Mouse (Mus musculus): ENCODE measurements around the gene Car5a. TPM values are rescaled to one million over a fixed set of nuclear protein-coding genes. Genes with fewer than 3 reads are reported as not detected.

The Car5a gene
- total RNA-seq, 1 experiment from 2014 or later, result not detected

GRCm38 (mm10) chr8:121958395-121958794, 13.7 kb upstream of the Car5a start:
- no peak for ATAC-seq (replicated peaks; ENCODE audit: low read depth, poor library complexity, severe bottlenecking)

GRCm38 (mm10) chr8:121955825-121956500, 11.3 kb upstream of the Car5a start:
- ATAC-seq (replicated peaks; ENCODE audit: low read depth, poor library complexity, severe bottlenecking), result peak; percentile 84

- no peak for ATAC-seq (replicated peaks; ENCODE audit: low read depth, poor library complexity, severe bottlenecking)
These were observed 10.4 kb upstream of the Car5a start for GRCm38 (mm10) chr8:121954981-121955555.

- ATAC-seq (replicated peaks; ENCODE audit: low read depth, poor library complexity, severe bottlenecking), result no peak
These were observed 9.3 kb upstream of the Car5a start for GRCm38 (mm10) chr8:121953821-121954545.

- ATAC-seq (replicated peaks; ENCODE audit: low read depth, poor library complexity, severe bottlenecking), result no peak
These were observed 8.1 kb upstream of the Car5a start for GRCm38 (mm10) chr8:121952800-121953199.

- ATAC-seq (replicated peaks; ENCODE audit: low read depth, poor library complexity, severe bottlenecking), result no peak
These were observed 7.4 kb upstream of the Car5a start for GRCm38 (mm10) chr8:121952122-121952521.

- ATAC-seq (replicated peaks; ENCODE audit: low read depth, poor library complexity, severe bottlenecking), result no peak
These were observed 6.9 kb upstream of the Car5a start for GRCm38 (mm10) chr8:121951656-121952009.

GRCm38 (mm10) chr8:121950749-121951655, 6.3 kb upstream of the Car5a start:
- no peak for ATAC-seq (replicated peaks; ENCODE audit: low read depth, poor library complexity, severe bottlenecking)

GRCm38 (mm10) chr8:121949941-121950748, 5.4 kb upstream of the Car5a start:
- peak; percentile 75 for ATAC-seq (replicated peaks; ENCODE audit: low read depth, poor library complexity, severe bottlenecking)

GRCm38 (mm10) chr8:121949222-121949800, 4.6 kb upstream of the Car5a start, which contains the start of gene Banp:
Gene Banp (plus strand): TSS chr8:121949750.
- no peak for ATAC-seq (replicated peaks; ENCODE audit: low read depth, poor library complexity, severe bottlenecking)

GRCm38 (mm10) chr8:121948321-121949145, 3.8 kb upstream of the Car5a start:
- ATAC-seq (replicated peaks; ENCODE audit: low read depth, poor library complexity, severe bottlenecking), result no peak

- peak; percentile 43 for ATAC-seq (replicated peaks; ENCODE audit: low read depth, poor library complexity, severe bottlenecking)
These were observed 3.0 kb upstream of the Car5a start for GRCm38 (mm10) chr8:121947753-121948141.

GRCm38 (mm10) chr8:121947047-121947752, 2.5 kb upstream of the Car5a start:
- 0 out of 2 replicates have a peak, but pooled peaks have one; percentile 0 for ATAC-seq (replicated peaks; ENCODE audit: low read depth, poor library complexity, severe bottlenecking)

GRCm38 (mm10) chr8:121946351-121946750, 1.6 kb upstream of the Car5a start:
- ATAC-seq (replicated peaks; ENCODE audit: low read depth, poor library complexity, severe bottlenecking), result no peak

- no peak for ATAC-seq (replicated peaks; ENCODE audit: low read depth, poor library complexity, severe bottlenecking)
These were observed 988 bp downstream of the Car5a start for GRCm38 (mm10) chr8:121943716-121944115.

GRCm38 (mm10) chr8:121943057-121943540, 1.6 kb downstream of the Car5a start:
- no peak for ATAC-seq (replicated peaks; ENCODE audit: low read depth, poor library complexity, severe bottlenecking)

GRCm38 (mm10) chr8:121938732-121939131, 6.0 kb downstream of the Car5a start:
- no peak for ATAC-seq (replicated peaks; ENCODE audit: low read depth, poor library complexity, severe bottlenecking)
